Mouse (Mus musculus): ENCODE data around the gene Dazl. TPM values are rescaled to one million over a fixed set of nuclear protein-coding genes. Genes with fewer than 3 reads are reported as not detected.

Gene Dazl
- polyA plus RNA-seq, 1 experiment, result not detected

GRCm38 (mm10) chr17:50324658-50325057 is 31.2 kb upstream of the Dazl start:
- TF ChIP-seq CTCF (IDR thresholded peaks at IDR 0.05; ENCODE audit: control insufficient read depth, insufficient read depth, low read length) (no peak), POLR2A (IDR thresholded peaks at IDR 0.05; ENCODE audit: borderline replicate concordance, control insufficient read depth, low read depth, low read length) (no peak)
- H3K4me1 ChIP-seq (ENCODE audit: control insufficient read depth, insufficient read depth, low read length), result no peaks in the 10 kb centered on the region
- H3K4me3 ChIP-seq (replicated peaks; ENCODE audit: control insufficient read depth, low read depth, low read length), result no peak overlapping the region
- 70% methylated on average over 4 of the region's 4 CpGs for WGBS
- no peak overlapping the region for H3K27ac ChIP-seq (ENCODE audit: control insufficient read depth, insufficient read depth, low read depth, low read length, poor library complexity)

DNA sequence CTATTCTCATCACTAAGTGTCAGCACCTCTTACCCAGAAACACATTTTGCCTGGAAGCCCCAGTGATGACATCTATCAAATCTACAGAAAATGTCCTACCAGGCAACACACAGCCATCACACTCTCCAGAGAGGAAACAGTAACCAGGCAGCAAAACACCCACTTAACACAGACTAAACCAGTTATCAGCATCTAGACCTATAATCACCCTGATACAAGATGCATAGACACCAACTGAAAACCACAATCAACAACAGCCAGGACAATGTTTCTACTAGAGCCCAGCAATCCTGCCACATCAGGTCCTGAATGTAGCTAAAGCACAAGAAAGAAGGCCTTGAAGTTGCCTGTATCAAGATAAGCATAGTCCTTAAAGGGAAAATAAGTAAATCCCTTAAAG is 25.4 kb upstream of the Dazl start:
- Histone ChIP-seq H3K4me1 (ENCODE audit: control insufficient read depth, insufficient read depth, low read length) (no peaks in the 10 kb centered on the region), H3K27ac (ENCODE audit: control insufficient read depth, insufficient read depth, low read depth, low read length, poor library complexity) (no peak overlapping the region), H3K4me3 (replicated peaks; ENCODE audit: control insufficient read depth, low read depth, low read length) (no peak overlapping the region)
- TF ChIP-seq CTCF (IDR thresholded peaks at IDR 0.05; ENCODE audit: control insufficient read depth, insufficient read depth, low read length) (no peak), POLR2A (IDR thresholded peaks at IDR 0.05; ENCODE audit: borderline replicate concordance, control insufficient read depth, low read depth, low read length) (no peak)

- no peaks in the 10 kb centered on the region for H3K4me1 ChIP-seq (ENCODE audit: control insufficient read depth, insufficient read depth, low read length)
- WGBS, result 60% methylated on average over 11 of the region's 11 CpGs
- H3K4me3 ChIP-seq (replicated peaks; ENCODE audit: control insufficient read depth, low read depth, low read length), result no peak overlapping the region
- H3K27ac ChIP-seq (ENCODE audit: control insufficient read depth, insufficient read depth, low read depth, low read length, poor library complexity), result no peak overlapping the region
- TF ChIP-seq POLR2A (IDR thresholded peaks at IDR 0.05; ENCODE audit: borderline replicate concordance, control insufficient read depth, low read depth, low read length), result no peak
Measured at GRCm38 (mm10) chr17:50316216-50317150, 23.0 kb upstream of the Dazl start.

DNA sequence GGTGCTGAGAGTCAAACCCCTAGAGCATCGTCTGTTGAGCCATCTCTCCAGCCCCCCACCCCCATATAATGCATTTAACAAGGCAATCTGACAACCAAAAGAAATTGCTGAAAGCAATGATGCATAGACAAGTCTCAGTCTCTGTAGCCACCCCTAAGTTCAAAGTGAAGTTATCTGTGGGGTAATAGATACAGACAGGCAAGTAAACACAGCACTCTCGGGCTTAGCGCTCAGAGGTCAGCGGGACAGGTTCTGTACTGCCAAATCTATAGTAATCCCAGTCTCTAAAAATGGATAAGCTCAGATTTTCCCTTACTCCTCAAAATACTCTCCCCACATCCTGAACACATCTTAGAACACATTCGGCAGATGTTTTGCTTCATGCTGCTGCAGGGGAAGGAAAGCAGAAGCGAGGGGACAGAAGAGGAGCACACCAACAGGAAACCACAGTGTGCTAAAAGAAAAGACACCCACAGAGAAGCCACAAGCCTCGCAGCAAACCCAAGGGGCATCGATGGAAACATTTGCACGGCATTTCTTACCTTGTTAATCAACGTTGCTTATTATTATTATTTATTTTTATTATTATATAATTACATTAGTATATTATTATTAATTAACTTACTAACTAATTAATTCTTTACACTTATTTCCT is 16.8 kb upstream of the Dazl start:
- WGBS, result 51% methylated on average over 10 of the region's 10 CpGs
- Histone ChIP-seq H3K27ac (ENCODE audit: control insufficient read depth, insufficient read depth, low read depth, low read length, poor library complexity) (no peak overlapping the region), H3K4me3 (replicated peaks; ENCODE audit: control insufficient read depth, low read depth, low read length) (no peak overlapping the region), H3K4me1 (ENCODE audit: control insufficient read depth, insufficient read depth, low read length) (no peaks in the 10 kb centered on the region)
- TF ChIP-seq CTCF (IDR thresholded peaks at IDR 0.05; ENCODE audit: control insufficient read depth, insufficient read depth, low read length) (no peak), POLR2A (IDR thresholded peaks at IDR 0.05; ENCODE audit: borderline replicate concordance, control insufficient read depth, low read depth, low read length) (no peak)

DNA sequence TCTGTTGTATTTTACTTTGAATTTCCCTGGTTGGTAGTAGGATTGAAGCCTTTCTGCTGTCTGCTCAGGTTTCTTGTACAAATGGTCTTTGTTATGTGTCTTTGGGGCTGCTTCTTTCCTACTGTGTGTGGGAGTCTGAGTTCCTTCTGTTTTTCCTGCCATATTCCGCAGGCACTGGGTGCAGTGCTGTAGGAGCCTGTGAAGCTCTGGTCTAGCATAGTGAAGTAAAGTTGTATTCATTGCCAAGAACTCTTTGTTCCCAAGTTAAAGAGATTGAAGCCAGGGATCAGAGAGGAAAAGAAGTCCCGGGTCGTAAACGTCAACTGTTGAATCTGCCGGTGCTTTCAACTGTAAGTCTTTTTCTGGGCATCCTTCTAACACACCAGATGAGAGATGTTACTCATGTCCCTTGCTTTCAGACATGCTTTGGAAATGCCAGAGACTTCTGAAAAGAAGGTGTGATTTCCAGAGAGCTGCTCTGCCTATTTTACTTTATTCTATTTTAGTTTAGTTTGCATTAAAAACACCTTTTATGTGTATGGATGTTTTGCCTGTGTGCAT is 16.2 kb upstream of the Dazl start:
- TF ChIP-seq CTCF (IDR thresholded peaks at IDR 0.05; ENCODE audit: control insufficient read depth, insufficient read depth, low read length) (no peak), POLR2A (IDR thresholded peaks at IDR 0.05; ENCODE audit: borderline replicate concordance, control insufficient read depth, low read depth, low read length) (no peak)
- Histone ChIP-seq H3K27ac (ENCODE audit: control insufficient read depth, insufficient read depth, low read depth, low read length, poor library complexity) (no peak overlapping the region), H3K4me1 (ENCODE audit: control insufficient read depth, insufficient read depth, low read length) (no peaks in the 10 kb centered on the region), H3K4me3 (replicated peaks; ENCODE audit: control insufficient read depth, low read depth, low read length) (no peak overlapping the region)
- 88% methylated on average over 5 of the region's 5 CpGs for WGBS

DNA sequence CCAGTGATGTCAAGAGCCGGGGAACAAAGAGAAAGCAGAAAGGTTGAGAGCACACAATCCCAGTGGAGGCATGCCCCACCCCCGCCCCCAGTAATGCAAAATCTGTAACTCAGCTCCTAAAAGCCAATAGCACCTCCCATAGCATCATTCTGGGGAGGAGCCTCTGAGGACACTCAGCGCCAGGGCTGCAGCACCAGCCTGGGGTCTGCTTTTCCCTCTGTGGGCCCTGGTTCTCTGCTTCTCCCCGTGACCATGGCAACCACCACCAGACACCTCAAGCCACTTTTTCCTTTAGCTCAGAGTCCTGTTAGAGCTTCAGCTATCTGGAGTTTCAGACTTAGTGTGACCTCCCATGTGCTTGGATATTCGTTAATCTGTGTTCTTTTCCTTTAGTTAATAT is 15.4 kb upstream of the Dazl start:
- 77% methylated on average over 5 of the region's 5 CpGs for WGBS
- Histone ChIP-seq H3K27ac (ENCODE audit: control insufficient read depth, insufficient read depth, low read depth, low read length, poor library complexity) (no peak overlapping the region), H3K4me1 (ENCODE audit: control insufficient read depth, insufficient read depth, low read length) (no peaks in the 10 kb centered on the region), H3K4me3 (replicated peaks; ENCODE audit: control insufficient read depth, low read depth, low read length) (no peak overlapping the region)
- no peak for TF ChIP-seq POLR2A (IDR thresholded peaks at IDR 0.05; ENCODE audit: borderline replicate concordance, control insufficient read depth, low read depth, low read length)
- no peak for TF ChIP-seq CTCF (IDR thresholded peaks at IDR 0.05; ENCODE audit: control insufficient read depth, insufficient read depth, low read length)

- no peak for TF ChIP-seq POLR2A (IDR thresholded peaks at IDR 0.05; ENCODE audit: borderline replicate concordance, control insufficient read depth, low read depth, low read length)
- TF ChIP-seq CTCF (IDR thresholded peaks at IDR 0.05; ENCODE audit: control insufficient read depth, insufficient read depth, low read length), result no peak
- no peak overlapping the region for H3K4me3 ChIP-seq (replicated peaks; ENCODE audit: control insufficient read depth, low read depth, low read length)
- 54% methylated on average over 10 of the region's 10 CpGs for WGBS
- no peaks in the 10 kb centered on the region for H3K4me1 ChIP-seq (ENCODE audit: control insufficient read depth, insufficient read depth, low read length)
- H3K27ac ChIP-seq (ENCODE audit: control insufficient read depth, insufficient read depth, low read depth, low read length, poor library complexity), result no peak overlapping the region
Measured at GRCm38 (mm10) chr17:50308059-50308647, 14.7 kb upstream of the Dazl start.

DNA sequence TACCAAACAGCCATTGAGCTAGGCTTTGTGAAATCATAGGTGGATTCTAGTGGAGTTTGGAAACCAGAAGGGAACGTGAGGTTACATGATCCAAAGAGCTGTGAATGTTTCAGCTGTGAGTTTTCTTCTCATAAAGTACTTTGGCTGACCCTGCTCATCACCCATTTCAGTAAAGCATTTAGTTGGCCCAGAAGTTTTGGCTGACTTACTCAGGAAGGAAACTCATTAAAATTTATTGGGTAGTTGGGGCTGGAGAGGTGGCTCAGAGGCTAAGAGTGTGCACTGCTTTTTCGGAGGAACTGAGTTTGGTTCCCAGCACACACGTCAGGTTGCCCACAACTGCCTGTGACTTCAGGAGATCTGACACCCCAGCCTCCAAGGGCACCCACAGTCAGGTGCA is 9.4 kb upstream of the Dazl start:
- H3K4me1 ChIP-seq (ENCODE audit: control insufficient read depth, insufficient read depth, low read length), result no peaks in the 10 kb centered on the region; the same call in 1 of the 2 replicates
- H3K4me3 ChIP-seq (replicated peaks; ENCODE audit: control insufficient read depth, low read depth, low read length), result no peak overlapping the region
- TF ChIP-seq POLR2A (IDR thresholded peaks at IDR 0.05; ENCODE audit: borderline replicate concordance, control insufficient read depth, low read depth, low read length) (no peak), CTCF (IDR thresholded peaks at IDR 0.05; ENCODE audit: control insufficient read depth, insufficient read depth, low read length) (no peak)
- no peak overlapping the region for H3K27ac ChIP-seq (ENCODE audit: control insufficient read depth, insufficient read depth, low read depth, low read length, poor library complexity)
- WGBS, result 59% methylated on average over 3 of the region's 3 CpGs
